Mouse (Mus musculus) left cerebral cortex, postnatal 36 days (tissue): ENCODE data around the gene Selenok. TPM values are rescaled to one million over a fixed set of nuclear protein-coding genes. Genes with fewer than 3 reads are reported as not detected.

ENCODE experiments used
- DNase-seq, 2 experiments: peaks; one replicate each; pipeline ENCODE4 v3.0.0; 2021 to 2022; ENCODE audit warnings: low spot score in 2 of 2, mixed read lengths in 1 of 2
- intact Hi-C: fragments of 180-260 bp; cut with DNase I; formaldehyde crosslinking; loops from one replicate; pipeline ENCODE4 v1.15.1; 2025
- total RNA-seq, 2 experiments: library from RNA; stranded (reverse); gene quantifications; 2 replicates each; pipeline ENCODE4 v1.2.3; 2021

Selenok gene
- total RNA-seq = 100 to 1,000 TPM; 119 to 143 TPM

DNA sequence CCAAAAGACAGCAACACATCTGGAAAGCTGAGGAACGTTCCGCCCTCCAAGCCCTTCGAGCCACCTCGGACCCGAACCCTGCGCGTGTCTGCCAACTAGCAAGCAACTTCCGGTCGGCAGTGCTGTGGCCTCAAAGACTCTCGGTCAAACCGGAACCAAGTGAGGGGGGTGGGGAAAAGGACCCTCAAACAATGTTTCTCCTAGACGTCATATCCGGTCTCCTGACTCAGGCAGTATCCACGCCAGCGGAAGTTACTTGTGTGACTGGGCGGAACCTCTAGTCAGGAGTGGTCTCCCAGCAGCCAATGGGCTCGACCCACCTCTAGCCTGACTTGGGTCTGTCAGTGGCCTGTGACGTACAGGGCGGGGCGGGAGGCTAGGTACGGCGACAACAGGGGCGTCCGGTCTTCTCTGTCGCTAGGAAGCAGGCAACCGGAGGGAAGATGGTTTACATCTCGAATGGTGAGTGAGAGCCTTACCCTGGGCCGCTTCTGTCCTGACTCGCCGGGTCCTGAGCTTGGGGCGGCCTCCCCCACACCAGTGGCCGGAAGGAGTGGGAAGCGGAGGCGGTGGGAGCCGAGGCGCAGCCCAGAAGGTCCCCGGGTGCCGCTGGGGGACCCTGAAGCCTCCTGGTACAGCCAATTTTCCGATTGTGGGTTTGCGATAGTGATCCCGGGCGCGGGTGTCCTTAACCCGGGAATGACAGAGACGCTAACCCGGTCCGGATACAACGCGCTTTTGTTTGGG lies at the start of gene Selenok:
Selenok (plus strand) TSS at position 234 of the 747 bp plus-strand sequence.
- peak; percentile 94 to 95 for DNase-seq
- intact Hi-C loops = no loop called here

- intact Hi-C loops = no loop called here
- DNase-seq = no peak
Measured at GRCm38 (mm10) chr14:29928966-29929365, 39.1 kb upstream of the Selenok start.

- no peak for DNase-seq
- intact Hi-C loops = loop anchor here (5.0 kb wide), 2 partner anchors 98 to 213 kb away; partner anchors contain the start of gene Cacna2d3
Measured at GRCm38 (mm10) chr14:29935516-29935915, 32.6 kb upstream of the Selenok start.

DNA sequence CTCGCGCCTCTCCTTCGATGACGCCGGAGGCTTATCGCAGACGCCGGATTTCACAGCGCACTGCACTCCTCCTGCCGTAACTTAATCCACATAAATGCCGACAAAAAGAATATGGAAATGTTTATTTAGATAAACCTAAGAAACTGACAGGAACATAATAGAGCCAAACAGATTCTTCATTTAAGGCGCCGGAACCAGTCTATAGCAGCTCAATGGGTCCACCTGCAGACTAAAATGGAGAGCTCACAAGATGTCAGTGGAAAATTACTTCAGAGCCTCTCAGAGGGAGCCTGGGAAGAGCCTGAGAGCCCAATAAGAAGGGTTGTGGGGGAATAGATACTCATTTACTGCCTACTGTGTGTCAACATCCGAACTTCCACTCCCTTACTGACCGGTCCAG lies 30.6 kb upstream of the Selenok start:
- DNase-seq = peak; percentile 41 to 45
- intact Hi-C loops = loop anchor here (5.0 kb wide), 2 partner anchors 100 to 215 kb away; partner anchors contain the start of gene Cacna2d3

GRCm38 (mm10) chr14:29939600-29940312 lies 28.4 kb upstream of the Selenok start:
- intact Hi-C loops = loop anchor here (5.0 to 10.0 kb wide), 3 partner anchors 102 to 815 kb away; partner anchors contain the start of gene Cacna2d3

GRCm38 (mm10) chr14:29940313-29940812 lies 27.7 kb upstream of the Selenok start:
- intact Hi-C loops = loop anchor here (10.0 kb wide), 1 partner anchor 816 kb away; no protein-coding TSS in a partner anchor
- DNase-seq = no peak

More at GRCm38 (mm10) chr14:29939600-29940312, 28.4 kb upstream of the Selenok start:
- no peak for DNase-seq

DNA sequence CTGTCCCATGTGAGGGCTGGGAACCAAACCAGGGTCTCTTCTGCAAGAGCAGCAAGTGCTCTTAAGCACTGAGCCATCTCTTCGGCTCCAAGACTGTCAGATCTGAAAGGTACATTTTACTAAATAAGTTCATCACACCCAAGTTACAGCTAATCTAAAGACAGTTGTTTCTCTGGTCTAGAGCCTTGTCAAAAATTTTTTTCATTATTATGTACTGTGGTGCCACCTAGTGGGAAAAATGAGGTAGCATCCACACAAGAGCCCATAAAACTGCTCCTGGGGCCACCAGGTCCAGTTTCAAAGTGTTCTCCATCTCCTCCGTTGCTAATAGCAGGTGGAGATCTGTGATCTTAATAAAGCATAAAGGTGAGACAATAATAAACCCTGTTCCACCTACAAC lies 27.2 kb upstream of the Selenok start:
- peak; percentile 43 to 48 for DNase-seq
- intact Hi-C loops = loop anchor here (10.0 kb wide), 1 partner anchor 816 kb away; no protein-coding TSS in a partner anchor

DNA sequence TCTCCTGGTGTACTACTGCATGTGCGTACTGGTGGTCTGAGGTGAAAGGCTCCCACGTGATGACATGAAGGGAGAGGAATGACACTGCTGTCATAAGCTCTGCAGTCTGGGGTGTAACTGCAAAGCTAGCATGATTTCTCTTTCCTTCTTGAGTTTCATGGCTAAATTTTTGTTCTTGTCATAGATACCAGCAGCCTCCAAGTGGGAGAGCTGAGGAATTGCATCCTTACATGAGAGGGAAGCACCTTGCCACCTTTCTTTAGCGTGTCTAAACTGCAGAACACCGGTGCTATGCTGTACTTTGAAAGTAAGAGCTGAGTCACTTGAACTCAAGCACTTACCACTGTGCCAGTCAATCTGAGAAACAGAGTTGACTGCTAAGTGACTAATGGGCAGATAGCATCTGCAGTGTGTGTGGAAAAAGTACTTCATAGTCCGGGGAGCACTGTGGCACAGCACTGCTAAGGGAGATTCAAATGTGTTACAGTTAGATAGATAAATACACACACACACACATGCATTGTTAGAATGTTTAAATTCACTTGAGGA lies 21.3 kb upstream of the Selenok start:
- intact Hi-C loops = loop anchor here (10.0 kb wide), 1 partner anchor 822 kb away; no protein-coding TSS in a partner anchor
- no peak for DNase-seq

- DNase-seq = no peak
- intact Hi-C loops = no loop called here
Measured at GRCm38 (mm10) chr14:29950805-29951204, 17.3 kb upstream of the Selenok start.

GRCm38 (mm10) chr14:29957393-29957792 lies 10.7 kb upstream of the Selenok start:
- intact Hi-C loops = no loop called here
- no peak for DNase-seq

DNA sequence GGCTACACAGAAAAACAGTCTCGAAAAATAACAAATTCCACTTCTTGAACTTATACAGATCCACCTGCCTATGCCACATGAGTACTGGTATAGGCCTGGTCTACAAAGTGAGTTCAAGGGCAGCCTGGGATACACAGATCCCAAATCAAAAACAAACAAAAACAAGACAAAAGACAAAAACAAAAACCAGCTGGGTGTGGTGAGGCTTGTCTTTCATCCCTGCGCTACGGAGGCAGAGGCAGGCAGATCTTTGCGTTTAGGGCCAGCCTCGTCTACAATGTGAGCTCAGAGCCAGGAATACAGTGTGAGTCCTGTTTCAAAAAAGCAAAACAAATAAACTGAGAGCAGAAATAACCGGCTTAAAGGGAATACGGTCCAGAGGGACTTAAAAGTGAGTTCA lies 497 bp upstream of the Selenok start:
- intact Hi-C loops = no loop called here
- DNase-seq = no peak

DNA sequence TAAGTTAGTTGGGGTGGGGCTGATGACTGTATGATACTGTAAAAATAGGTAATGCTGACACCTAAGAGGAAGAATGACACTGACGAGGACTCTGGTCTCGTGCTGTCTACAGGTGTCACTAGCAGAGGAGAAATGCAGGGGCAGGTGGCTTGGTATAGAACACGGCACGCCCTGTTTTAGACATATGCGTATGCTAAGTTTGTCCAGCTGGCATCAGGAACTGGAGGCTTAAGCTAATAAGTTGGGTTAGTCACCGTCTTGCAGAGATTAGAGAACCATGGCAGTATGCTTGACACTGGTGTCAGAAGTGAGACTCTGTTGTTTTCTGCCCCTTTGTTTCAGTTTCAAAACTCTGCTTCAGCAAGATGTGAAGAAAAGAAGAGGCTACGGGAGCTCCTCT lies 3.3 kb downstream of the Selenok start:
- intact Hi-C loops = no loop called here
- no peak for DNase-seq

GRCm38 (mm10) chr14:29971993-29972392 lies 3.9 kb downstream of the Selenok start:
- intact Hi-C loops = no loop called here
- DNase-seq = no peak

GRCm38 (mm10) chr14:29976927-29977326 lies 8.8 kb downstream of the Selenok start:
- no peak for DNase-seq
- intact Hi-C loops = no loop called here

DNA sequence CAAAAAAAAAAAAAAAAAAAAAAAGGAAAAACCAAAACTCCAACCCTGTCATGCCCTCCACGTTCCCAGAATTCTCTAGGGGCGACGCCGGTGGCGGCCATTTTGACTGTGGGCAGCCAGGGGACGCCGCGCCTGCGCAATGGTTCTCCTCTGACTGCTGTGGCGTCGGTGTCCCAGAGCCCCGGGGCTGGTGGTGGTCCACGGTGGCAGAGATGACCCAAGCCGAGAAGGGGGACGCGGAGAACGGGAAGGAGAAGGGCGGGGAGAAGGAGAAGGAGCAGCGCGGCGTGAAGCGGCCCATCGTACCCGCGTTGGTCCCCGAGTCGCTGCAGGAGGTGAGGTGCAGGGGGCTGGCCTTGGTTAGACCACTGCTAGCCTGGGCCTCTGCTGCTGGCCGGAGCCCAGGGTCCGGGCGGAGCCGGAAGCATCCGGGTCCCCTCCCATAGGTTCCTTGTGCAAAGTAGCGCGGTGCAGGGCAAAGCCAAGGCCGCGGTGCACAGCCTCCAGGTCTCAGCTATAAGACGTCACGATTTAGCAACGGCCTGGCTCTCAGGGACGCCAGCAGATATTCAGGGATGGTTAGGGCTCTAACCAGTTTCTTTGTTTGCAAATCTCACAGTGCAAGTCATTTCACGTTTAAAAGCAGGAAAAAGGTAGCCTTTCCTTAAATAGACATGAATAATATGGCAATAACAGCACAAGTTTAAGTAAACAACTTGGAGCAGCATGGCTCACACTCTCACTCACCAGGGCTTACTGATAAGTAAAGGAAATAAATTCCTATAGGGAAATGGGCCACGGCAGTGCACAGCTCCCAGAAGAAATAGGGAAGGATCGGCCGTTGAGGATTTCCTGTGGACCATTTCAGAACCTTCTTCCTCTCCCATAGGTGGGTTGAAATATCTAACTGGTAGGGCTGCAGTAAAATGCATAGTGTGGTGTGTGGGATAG lies 10.4 kb downstream of the Selenok start, which contains the start of gene Actr8:
Actr8 (plus strand) TSS at position 84 of the 951 bp plus-strand sequence.
- intact Hi-C loops = no loop called here

DNA sequence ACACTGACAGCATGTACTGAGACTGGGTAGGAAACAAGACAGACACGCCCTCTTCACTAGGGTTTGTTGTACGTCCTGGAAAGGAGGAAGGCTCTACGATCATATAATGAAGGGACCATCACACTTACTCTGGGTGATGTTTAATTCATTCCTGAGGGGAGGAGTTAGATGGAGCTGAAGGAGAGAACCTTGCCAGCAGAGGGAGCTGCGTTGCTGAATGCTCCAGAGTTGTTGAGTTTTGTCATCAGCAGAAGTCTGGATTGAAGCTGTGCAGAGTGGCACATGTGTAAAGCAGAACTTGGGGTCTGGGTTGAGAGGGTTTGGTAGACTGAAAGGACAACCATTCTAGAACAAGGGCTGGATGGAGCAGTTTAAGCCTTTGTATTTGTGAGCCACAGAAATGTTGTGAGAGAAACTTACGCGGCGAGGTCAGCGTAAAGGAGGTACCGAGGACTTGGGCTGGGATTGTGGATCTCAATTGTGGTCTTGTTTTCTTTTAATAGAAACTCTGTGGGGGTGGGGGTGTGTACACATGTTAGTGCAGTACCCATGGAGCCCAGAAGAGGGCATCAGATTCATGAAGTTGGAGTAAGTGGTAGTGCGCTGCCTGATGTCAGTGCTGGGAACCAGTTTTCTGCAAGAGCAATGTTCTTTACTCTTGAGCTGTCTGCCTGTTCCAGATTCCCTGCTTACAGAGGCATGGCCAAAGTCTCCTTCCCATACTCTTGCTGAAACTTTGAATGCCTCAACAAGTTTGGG lies 12.5 kb downstream of the Selenok start:
- intact Hi-C loops = no loop called here

More for the DNA sequence above, 10.4 kb downstream of the Selenok start, which contains the start of gene Actr8:
- DNase-seq = peak; percentile 91 to 92

DNA sequence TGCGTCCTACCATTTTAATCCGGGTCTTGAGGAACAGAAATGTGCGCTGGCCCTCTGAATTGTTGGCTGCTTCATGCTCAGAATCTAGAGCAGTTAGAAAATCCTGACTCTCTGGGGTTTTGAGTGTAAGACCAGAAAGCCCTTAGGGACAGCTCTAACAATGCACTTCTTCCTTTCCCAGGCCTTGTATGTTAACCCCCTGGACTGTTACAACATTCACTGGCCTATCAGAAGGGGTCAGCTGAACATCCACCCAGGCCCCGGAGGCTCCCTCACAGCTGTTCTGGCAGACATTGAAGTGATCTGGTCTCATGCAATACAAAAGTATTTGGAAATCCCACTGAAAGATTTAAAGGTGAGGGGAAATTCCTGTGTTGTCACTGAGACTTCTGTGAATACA lies 18.0 kb downstream of the Selenok start:
- intact Hi-C loops = no loop called here
- DNase-seq = no peak

More for the DNA sequence above, 12.5 kb downstream of the Selenok start:
- DNase-seq = no peak

DNA sequence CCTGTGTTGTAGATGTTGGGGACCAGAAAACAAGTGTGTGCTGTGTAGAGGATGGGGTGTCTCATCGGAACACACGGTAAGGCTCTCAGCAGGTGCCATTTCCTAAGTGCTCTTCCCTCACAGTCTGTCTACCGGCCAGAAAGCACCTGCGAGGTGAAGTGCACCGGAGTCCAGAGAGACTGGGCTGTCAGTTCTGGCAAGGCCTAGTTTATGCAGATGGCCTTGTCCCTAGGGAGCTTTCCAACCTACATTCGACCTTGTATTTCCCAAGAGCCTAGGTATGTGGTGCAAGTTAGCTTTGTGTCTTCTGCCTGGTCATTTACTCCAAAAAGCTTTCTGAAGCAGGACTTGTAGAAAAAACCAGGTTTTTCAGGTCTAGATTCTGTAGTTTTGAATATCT lies 19.2 kb downstream of the Selenok start:
- no peak for DNase-seq
- intact Hi-C loops = no loop called here
